Mouse (Mus musculus): Measurements from ENCODE around the gene Tmigd3. TPM values are rescaled to one million over a fixed set of nuclear protein-coding genes. Genes with fewer than 3 reads are reported as not detected.

Tmigd3 gene
- total and polyA plus RNA-seq, 3 experiments: 0.25 TPM; not detected in 2

GRCm38 (mm10) chr3:105872579-105872978 is 1.9 kb downstream of the Tmigd3 start:
- Histone ChIP-seq H3K4me3 (replicated peaks in 1 of 3; ENCODE audit: low read depth in 2 of 3, low read length in 2 of 3, poor library complexity in 1 of 3) (no peak overlapping the region), H3K36me3 (replicated peaks in 1 of 2; ENCODE audit: control insufficient read depth in 1 of 2, insufficient read depth in 1 of 2, low read length in 1 of 2) (no peaks in the 10 kb centered on the region), H3K27ac (ENCODE audit: insufficient read depth, low read depth) (no peak overlapping the region), H3K27me3 (replicated peaks) (no peaks in the 10 kb centered on the region), H3K9ac (ENCODE audit: insufficient read depth, low read depth) (no peak overlapping the region), H3K9me3 (replicated peaks; ENCODE audit: low read length) (no peaks in the 10 kb centered on the region), H3K4me1 (ENCODE audit: control insufficient read depth in 1 of 2, insufficient read depth in 2 of 2) (0 out of 4 replicates have a peak, but pooled peaks cover 0 to 4% of the 10 kb centered on the region in 2 experiments), H3K4me2 (ENCODE audit: insufficient read depth, low read depth, poor library complexity, severe bottlenecking) (no peak overlapping the region), H3K79me2 (replicated peaks; ENCODE audit: control insufficient read depth, extremely low read depth, insufficient read depth, poor library complexity, severe bottlenecking) (no peaks in the 10 kb centered on the region)
- no peak for DNase-seq (ENCODE audit: extremely low read depth)
- TF ChIP-seq KAT2A (IDR thresholded peaks at IDR 0.05; ENCODE audit: insufficient replicate concordance, low read length): no peak
- no peak; a peak in 1 of 4 replicates for TF ChIP-seq CTCF (conservative IDR thresholded peaks at IDR 0.05 in 1 of 2, IDR thresholded peaks at IDR 0.05 in 1 of 2; ENCODE audit: low read depth in 2 of 2, low read length in 2 of 2)
- TF ChIP-seq ZKSCAN1 (IDR thresholded peaks at IDR 0.05; ENCODE audit: borderline replicate concordance, low read depth, low read length): no peak
- TF ChIP-seq ZC3H11A (IDR thresholded peaks at IDR 0.05; ENCODE audit: low read depth, low read length): no peak
- TF ChIP-seq NRF1 (IDR thresholded peaks at IDR 0.05; ENCODE audit: low read depth, low read length): no peak
- no peak for TF ChIP-seq POLR2A (IDR thresholded peaks at IDR 0.05; ENCODE audit: low read depth, low read length)
- TF ChIP-seq CHD1 (IDR thresholded peaks at IDR 0.05; ENCODE audit: low read depth, low read length): no peak
- no peak for TF ChIP-seq ZNF384 (IDR thresholded peaks at IDR 0.05; ENCODE audit: low read depth, low read length)
- TF ChIP-seq MEF2A (IDR thresholded peaks at IDR 0.05; ENCODE audit: borderline replicate concordance, low read depth, low read length): no peak
- TF ChIP-seq TBP (conservative IDR thresholded peaks at IDR 0.05; ENCODE audit: low read depth, low read length): no peak
- TF ChIP-seq GABPA (IDR thresholded peaks at IDR 0.05; ENCODE audit: insufficient replicate concordance, low read depth, low read length): no peak
- no peak for TF ChIP-seq MXI1 (IDR thresholded peaks at IDR 0.05; ENCODE audit: low read depth, low read length)
- in situ Hi-C loops (cut with MboI; ENCODE audit: low pct_ligation_motif_present, low pct_unique_long_range_greater_than_20kb, low sequenced_read_pairs) (no loop called here), dilution Hi-C loops (cut with MboI; ENCODE audit: extremely low pct_ligation_motif_present, extremely low pct_unique_long_range_greater_than_20kb, low sequenced_read_pairs) (no loop called here)

GRCm38 (mm10) chr3:105873451-105874445 is 3.0 kb downstream of the Tmigd3 start:
- H3K4me2 ChIP-seq (ENCODE audit: insufficient read depth, low read depth, poor library complexity, severe bottlenecking): no peak overlapping the region
- H3K9me3 ChIP-seq (replicated peaks; ENCODE audit: low read length): no peaks in the 10 kb centered on the region
- dilution Hi-C loops (cut with MboI; ENCODE audit: extremely low pct_ligation_motif_present, extremely low pct_unique_long_range_greater_than_20kb, low sequenced_read_pairs): no loop called here
- H3K79me2 ChIP-seq (replicated peaks; ENCODE audit: control insufficient read depth, extremely low read depth, insufficient read depth, poor library complexity, severe bottlenecking): no peaks in the 10 kb centered on the region
- peaks cover 3 to 4% of the 10 kb centered on the region in 2 experiments; a peak in 1 of 4 replicates for H3K4me1 ChIP-seq (ENCODE audit: control insufficient read depth in 1 of 2, insufficient read depth in 2 of 2)
- no peak overlapping the region for H3K9ac ChIP-seq (ENCODE audit: insufficient read depth, low read depth)
- H3K36me3 ChIP-seq (replicated peaks in 1 of 2; ENCODE audit: control insufficient read depth in 1 of 2, insufficient read depth in 1 of 2, low read length in 1 of 2): no peaks in the 10 kb centered on the region
- no peaks in the 10 kb centered on the region for H3K27me3 ChIP-seq (replicated peaks)
- H3K27ac ChIP-seq (ENCODE audit: insufficient read depth, low read depth): no peak overlapping the region
- no peak overlapping the region for H3K4me3 ChIP-seq (replicated peaks in 1 of 3; ENCODE audit: low read depth in 2 of 3, low read length in 2 of 3, poor library complexity in 1 of 3)
- no peak for TF ChIP-seq KAT2A (IDR thresholded peaks at IDR 0.05; ENCODE audit: insufficient replicate concordance, low read length)
- no peak for TF ChIP-seq SIN3A (IDR thresholded peaks at IDR 0.05; ENCODE audit: low read length)
- no peak for TF ChIP-seq PAX5 (IDR thresholded peaks at IDR 0.05; ENCODE audit: low read length)
- TF ChIP-seq MYC (IDR thresholded peaks at IDR 0.05; ENCODE audit: low read depth, low read length): no peak
- no peak for TF ChIP-seq RAD21 (IDR thresholded peaks at IDR 0.05; ENCODE audit: low read depth, low read length)
- TF ChIP-seq MEF2A (IDR thresholded peaks at IDR 0.05; ENCODE audit: borderline replicate concordance, low read depth, low read length): no peak
- no peak for DNase-seq (ENCODE audit: extremely low read depth)
- in situ Hi-C loops (cut with MboI; ENCODE audit: low pct_ligation_motif_present, low pct_unique_long_range_greater_than_20kb, low sequenced_read_pairs): no loop called here

Data from CH12.LX (cell line).